Mouse (Mus musculus): ENCODE measurements around the gene Tpst2. TPM values are rescaled to one million over a fixed set of nuclear protein-coding genes. Genes with fewer than 3 reads are reported as not detected.

The Tpst2 gene
- polyA plus RNA-seq (2012; rRNA removed; ENCODE audit: low replicate concordance) = 27.8 and 28.0 TPM in 2 replicates

DNA sequence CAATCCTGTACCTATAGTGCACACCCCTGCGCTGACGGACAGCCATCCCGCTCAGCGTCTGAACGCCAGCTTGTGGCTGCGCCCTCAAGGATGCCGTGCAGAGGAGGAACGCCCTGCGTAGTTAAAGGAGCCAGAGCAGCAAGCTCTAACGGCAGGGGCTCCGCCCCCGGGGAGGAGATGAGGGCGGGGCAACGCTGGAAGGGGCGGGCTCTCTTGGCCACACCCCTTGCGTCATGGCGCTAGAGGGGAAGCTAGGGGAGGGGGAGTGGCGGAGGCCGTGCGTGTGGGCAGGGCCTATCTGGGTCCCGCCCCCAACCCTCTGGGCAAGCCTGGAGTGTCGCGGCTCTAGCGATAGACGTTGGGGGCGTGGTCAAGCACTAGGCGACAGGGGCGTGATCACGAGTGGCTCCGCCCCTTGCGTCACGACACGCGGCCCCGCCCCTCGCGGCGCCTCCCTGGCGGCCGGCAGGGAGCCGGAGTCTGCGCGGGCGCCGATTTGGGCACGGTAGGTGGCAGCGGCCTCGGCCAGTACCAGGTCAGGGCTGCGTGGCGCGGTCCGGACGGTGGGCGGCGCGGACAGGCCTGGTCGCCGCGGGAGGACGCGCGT, at the start of gene Tpst2:
Gene Tpst2 (plus strand): TSS at position 425 of the 607 bp plus-strand sequence.

DNA sequence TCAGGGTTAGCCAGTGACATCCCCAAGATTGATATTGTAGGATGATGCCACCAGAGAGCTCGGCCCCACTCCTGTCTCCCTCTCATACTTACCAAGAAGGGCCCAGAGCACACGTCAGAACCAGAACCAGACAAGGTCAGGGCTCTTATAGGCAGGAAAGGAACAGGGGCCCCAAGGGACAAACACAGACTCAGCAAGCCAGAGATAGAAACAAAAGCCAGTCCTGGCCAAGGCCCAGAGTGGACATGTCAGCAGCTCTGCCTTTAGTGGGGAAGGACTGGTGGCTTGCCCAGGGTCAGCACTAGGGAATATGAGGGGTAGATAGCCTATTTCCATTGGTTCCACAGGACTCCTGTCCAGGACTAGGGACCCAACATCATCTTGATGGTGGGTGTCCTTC, 24.1 kb upstream of the Tpst2 start, which contains the start of gene Cryba4:
Gene Cryba4 (minus strand): TSS at position 119 of the 400 bp plus-strand sequence.

DNA sequence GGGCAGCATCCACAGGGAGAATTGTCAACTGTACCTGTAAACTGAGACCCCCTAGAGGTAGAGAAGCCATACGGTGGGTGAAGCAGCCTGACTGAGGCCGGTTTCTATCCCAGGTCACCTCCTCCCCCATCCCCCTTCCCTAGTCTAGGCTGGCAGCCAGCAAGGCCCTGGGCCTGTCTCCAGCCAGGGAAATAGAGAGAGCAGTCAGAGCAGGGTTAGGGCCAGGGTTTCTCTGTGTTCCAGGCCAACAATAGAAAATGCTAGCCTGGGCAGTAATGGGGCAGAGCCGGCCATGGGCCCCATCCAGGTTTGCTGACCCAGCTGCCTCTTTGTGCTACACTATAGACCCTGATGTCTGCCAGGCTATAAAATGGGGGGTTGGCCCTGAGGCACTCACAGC, 21.1 kb upstream of the Tpst2 start, which contains the start of gene Crybb1:
Gene Crybb1 (plus strand): TSS at position 390 of the 400 bp plus-strand sequence.

DNA sequence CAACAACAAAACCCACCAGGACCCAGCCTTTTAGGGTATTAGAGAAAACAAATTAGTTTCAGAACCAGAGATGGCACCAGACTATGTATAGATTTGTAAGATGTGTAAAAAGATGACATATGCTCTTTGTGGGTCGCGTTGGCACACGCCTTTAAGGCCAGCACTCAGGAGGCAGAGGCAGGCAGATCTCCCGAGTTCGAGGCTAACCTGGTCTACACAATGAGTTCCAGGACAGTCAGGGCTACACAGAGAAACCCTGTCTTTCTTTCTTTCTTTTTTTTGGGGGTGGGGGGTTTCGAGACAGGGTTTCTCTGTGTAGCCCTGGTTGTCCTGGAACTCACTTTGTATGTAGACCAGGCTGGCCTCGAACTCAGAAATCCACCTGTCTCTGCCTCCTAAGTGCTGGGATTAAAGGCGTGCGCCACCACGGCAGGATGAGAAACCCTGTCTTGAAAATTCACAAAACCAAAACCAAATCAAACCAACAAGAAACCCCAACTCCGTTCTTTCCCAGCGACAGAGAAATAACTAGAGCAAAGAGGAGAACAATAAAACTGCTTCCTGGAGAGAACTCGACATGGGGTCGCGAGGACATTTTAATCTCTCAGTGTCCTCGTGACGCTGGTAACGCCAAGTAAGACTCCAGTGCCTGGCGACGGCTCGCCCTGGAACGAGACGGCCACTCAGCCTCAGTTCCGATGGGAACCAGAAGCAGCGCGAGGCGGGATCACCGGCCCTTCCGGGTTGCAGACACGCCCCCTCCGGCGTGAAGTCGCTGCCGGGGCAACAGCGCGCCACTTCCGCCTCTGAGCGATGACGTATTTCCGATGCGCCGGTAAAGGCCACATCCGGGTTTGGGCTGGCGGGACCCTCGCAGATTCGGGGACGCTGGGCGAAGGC, 49.3 kb downstream of the Tpst2 start, which contains the start of gene Tfip11:
Gene Tfip11 (plus strand): TSS at position 813 of the 900 bp plus-strand sequence.

DNA sequence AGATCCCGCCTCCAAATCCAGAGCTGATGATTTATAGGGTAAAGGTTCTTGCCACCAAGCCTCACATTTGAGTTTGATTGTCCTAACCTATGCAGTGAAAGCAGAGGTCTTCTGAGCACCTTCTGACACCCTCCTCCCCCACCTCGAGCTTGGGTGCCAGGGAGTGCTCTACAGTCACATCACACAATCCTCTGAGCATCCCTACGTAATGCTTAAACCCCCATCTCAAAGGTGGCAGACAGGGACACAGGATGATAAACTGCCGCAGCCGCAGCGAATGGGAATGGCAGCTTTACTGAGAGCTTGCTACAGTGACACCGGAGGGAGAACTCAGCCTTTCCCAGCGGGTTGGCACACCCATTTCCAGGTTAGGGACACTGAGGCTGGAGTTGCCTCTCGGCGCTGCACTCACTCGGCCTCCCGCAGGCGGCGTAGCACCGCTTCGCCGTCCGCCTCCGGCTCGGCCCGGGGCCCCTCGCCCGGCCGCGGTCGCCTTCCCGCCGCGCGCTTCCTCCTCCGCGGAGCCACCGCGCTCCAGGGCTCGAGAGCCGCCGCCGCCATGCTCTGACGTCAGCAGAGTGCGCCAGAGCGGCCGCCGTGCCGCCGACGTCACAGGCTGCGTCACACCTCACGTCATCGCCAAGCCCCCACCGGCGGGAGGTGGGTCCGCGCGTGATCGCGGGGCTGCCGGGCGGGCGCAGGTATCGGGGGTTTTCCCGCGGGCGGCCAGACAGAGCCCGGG, 66.1 kb downstream of the Tpst2 start, which contains the start of the genes Srrd and Hps4:
Gene Srrd (minus strand): TSS at position 578 of the 742 bp plus-strand sequence.
Gene Hps4 (plus strand): TSS at position 621 of the 742 bp plus-strand sequence.

DNA sequence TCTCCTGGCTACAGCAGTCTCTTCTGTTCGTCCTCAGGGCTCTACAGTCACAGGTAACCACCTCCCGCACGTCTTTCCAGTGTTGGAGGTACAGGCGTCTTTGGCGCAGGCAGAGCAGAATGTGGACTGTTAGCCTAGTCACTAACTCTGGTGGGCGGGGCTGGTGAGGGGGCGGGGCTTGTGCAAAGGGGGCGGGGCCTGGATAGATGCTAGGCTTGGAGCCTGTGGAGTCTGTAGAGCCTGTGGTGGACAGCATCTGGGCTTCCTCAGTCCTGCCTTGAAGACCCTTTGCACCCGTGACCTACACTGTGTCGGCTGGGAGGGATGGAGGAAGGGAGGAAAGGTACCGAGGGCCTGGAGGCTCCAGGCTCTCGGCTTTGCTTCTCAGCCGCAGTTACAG, 79.4 kb downstream of the Tpst2 start, which contains the start of gene Gm6583:
Gene Gm6583 (minus strand): TSS at position 124 of the 400 bp plus-strand sequence.

Other genes starting within 250 kb of the Tpst2 start
- 2.2 and 3.1 TPM in 2 replicates for gene Cryba4, start 24.2 kb upstream of the Tpst2 start, polyA plus RNA-seq (2012; rRNA removed; ENCODE audit: low replicate concordance)
- 0.21 TPM in 1 of 2 replicates, not detected in the other for gene Crybb1, start 20.9 kb upstream of the Tpst2 start, polyA plus RNA-seq (2012; rRNA removed; ENCODE audit: low replicate concordance)
- 19.8 and 26.8 TPM in 2 replicates for gene Tfip11, start 49.7 kb downstream of the Tpst2 start, polyA plus RNA-seq (2012; rRNA removed; ENCODE audit: low replicate concordance)
- 24.5 and 29.5 TPM in 2 replicates for gene Srrd, start 66.3 kb downstream of the Tpst2 start, polyA plus RNA-seq (2012; rRNA removed; ENCODE audit: low replicate concordance)
- gene Hps4, start 66.4 kb downstream of the Tpst2 start, polyA plus RNA-seq (2012; rRNA removed; ENCODE audit: low replicate concordance) = 47.3 and 61.3 TPM in 2 replicates
- 0.05 TPM in 1 of 2 replicates, not detected in the other for gene Gm6583, start 79.3 kb downstream of the Tpst2 start, polyA plus RNA-seq (2012; rRNA removed; ENCODE audit: low replicate concordance)
- gene Asphd2, start 118.2 kb downstream of the Tpst2 start, polyA plus RNA-seq (2012; rRNA removed; ENCODE audit: low replicate concordance) = 2.2 and 3.0 TPM in 2 replicates
- not detected in 2 replicates for gene Gm6588, start 172.7 kb downstream of the Tpst2 start, polyA plus RNA-seq (2012; rRNA removed; ENCODE audit: low replicate concordance)